Mouse (Mus musculus): ENCODE results near the gene Ntm.

DNA sequence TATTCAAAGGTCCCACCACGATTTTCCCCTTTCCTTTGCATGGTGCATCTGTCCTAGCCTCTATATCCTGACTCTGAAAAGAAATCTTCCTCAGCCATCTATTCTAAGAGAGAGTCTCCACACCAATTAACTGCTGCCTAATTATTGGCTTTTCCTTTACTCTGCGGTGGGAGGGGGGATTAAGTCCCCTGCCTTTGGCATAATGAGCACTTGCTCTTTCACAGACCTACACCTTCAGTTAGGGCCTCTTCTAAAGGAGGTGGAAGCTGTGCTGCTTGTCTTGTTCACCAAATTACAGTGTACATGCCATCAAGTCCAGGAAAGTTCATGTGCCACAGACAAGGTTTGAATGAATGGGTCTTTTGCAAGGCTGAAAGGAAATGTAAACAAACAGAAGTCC, 847.6 kb downstream of the Ntm start:
- no peak for TF ChIP-seq CTCF (IDR thresholded peaks at IDR 0.05; ENCODE audit: control insufficient read depth, insufficient read depth, low read length)
- TF ChIP-seq POLR2A (IDR thresholded peaks at IDR 0.05; ENCODE audit: borderline replicate concordance, control insufficient read depth, low read depth, low read length) = no peak

All from bone marrow, adult 2 months (tissue).